Mouse (Mus musculus) stomach, postnatal 0 days (tissue): ENCODE measurements around the gene Atp6v1g1.

Source experiments
- CTCF ChIP-seq: IDR thresholded peaks from 2 replicates; pipeline ENCODE4 v1.5.1; 2016; ENCODE audit warnings: antibody characterized with exemption, low read depth, mild to moderate bottlenecking, moderate library complexity
- EP300 ChIP-seq: optimal IDR thresholded peaks from 2 replicates; pipeline ENCODE3; 2016; ENCODE audit warnings: antibody characterized with exemption

- TF ChIP-seq CTCF (no peak), EP300 (no peak)
These were observed 48.7 kb upstream of the Atp6v1g1 start, which contains the start of gene Whrn for GRCm38 (mm10) chr4:63495915-63496278.
